Mouse (Mus musculus) forebrain, postnatal 0 days (tissue): ENCODE results near the gene Sfxn2. TPM values are rescaled to one million over a fixed set of nuclear protein-coding genes. Genes with fewer than 3 reads are reported as not detected.

Experiments
- ATAC-seq: fragments of 200-750 bp; cut with Nextera tagmentation; 2 replicates; pipeline ENCODE4 v1.8.0; 2017; ENCODE audit warnings: mild to moderate bottlenecking, moderate library complexity
- DNase-seq: peaks from one replicate; pipeline ENCODE4 v3.0.0-alpha.2; 2015
- H3K27ac ChIP-seq: fragments of 300-500 bp; sonication (generic); 2 replicates; pipeline ENCODE4 v1.5.1; 2014; ENCODE audit warnings: low read depth, mild to moderate bottlenecking, antibody characterized with exemption, low read length, moderate library complexity, mixed read lengths
- H3K27me3 ChIP-seq: fragments of 300-500 bp; sonication (generic); 2 replicates; pipeline ENCODE4 v1.6.1; 2014; ENCODE audit warnings: mild to moderate bottlenecking, low read length, mixed read lengths; ENCODE audit not compliant: insufficient read depth
- H3K36me3 ChIP-seq: fragments of 300-500 bp; sonication (generic); 2 replicates; pipeline ENCODE4 v1.6.1; 2014; ENCODE audit warnings: mild to moderate bottlenecking, moderate library complexity; ENCODE audit not compliant: insufficient read depth
- H3K4me1 ChIP-seq: fragments of 300-500 bp; sonication (generic); 2 replicates; pipeline ENCODE4 v1.6.1; 2014; ENCODE audit warnings: antibody characterized with exemption; ENCODE audit not compliant: insufficient read depth
- H3K4me2 ChIP-seq: fragments of 300-500 bp; sonication (generic); 2 replicates; pipeline ENCODE4 v1.6.1; 2014; ENCODE audit warnings: low read depth, mild to moderate bottlenecking, moderate library complexity
- H3K4me3 ChIP-seq: fragments of 300-500 bp; sonication (generic); 2 replicates; pipeline ENCODE4 v1.5.1; 2014; ENCODE audit warnings: low read depth, low read length, mixed read lengths
- H3K9ac ChIP-seq: fragments of 300-500 bp; sonication (generic); 2 replicates; pipeline ENCODE4 v1.6.1; 2014; ENCODE audit warnings: mild to moderate bottlenecking
- H3K9me3 ChIP-seq: fragments of 300-500 bp; sonication (generic); 2 replicates; pipeline ENCODE4 v1.6.1; 2016; ENCODE audit warnings: low read length
- CTCF ChIP-seq: sonication (generic); IDR thresholded peaks from 2 replicates; pipeline ENCODE4 v1.5.1; 2016; ENCODE audit warnings: antibody characterized with exemption, control low read depth, low read depth
- WGBS: fragments of 180-500 bp; shearing (Covaris S2); extraction: QIAGEN DNeasy Blood & Tissue Kit; methylation state at CpG from one replicate; pipeline ENCODE4 v1.1.7; 2014; 5-methylcytosine and 5-hydroxymethylcytosine counted together
- polyA plus RNA-seq: library from polyadenylated mRNA; unstranded; fragments of >200 nt; fragmentation: Nextera tagmentation; extraction: Ambion mirVana; gene quantifications from 2 replicates; pipeline ENCODE4 v1.2.1, GENCODE M21; 2015
- total RNA-seq: library from RNA; depleted of rRNA; stranded (reverse); fragments of >200 nt; gene quantifications from 2 replicates; pipeline ENCODE4 v1.2.3, GENCODE M21; 2014

Gene Sfxn2
- total and polyA plus RNA-seq, 2 experiments from 2014 or later = 10.6 to 12.6 TPM

DNA sequence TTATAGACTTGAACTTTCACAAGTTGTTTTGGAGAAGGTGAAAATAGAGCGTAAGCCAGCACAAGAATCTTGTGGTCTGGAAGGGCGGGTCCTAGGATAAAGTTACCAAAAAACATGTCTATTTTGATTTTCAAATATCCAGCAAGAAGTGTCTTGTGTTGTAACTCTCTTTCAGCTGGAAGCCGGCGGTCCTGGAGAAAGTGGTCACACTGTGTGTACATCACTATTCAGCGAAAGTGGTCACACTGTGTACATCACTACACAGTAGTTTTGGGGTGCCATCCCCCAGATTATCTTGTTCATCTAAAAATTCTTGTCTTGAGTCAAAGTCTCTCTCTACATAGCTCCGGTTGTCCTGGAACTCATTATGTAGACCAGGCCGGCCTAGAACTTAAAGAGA lies 35.0 kb downstream of the Sfxn2 start:
- ATAC-seq = no peak
- 97% methylated on average over 7 of the region's 7 CpGs for WGBS
- no peak for TF ChIP-seq CTCF
- H3K4me2 ChIP-seq = no peak overlapping the region
- no peaks in the 10 kb centered on the region for H3K27me3 ChIP-seq
- no peak overlapping the region for H3K9ac ChIP-seq
- DNase-seq = no peak
- no peak overlapping the region for H3K4me3 ChIP-seq
- peaks cover 29% of the 10 kb centered on the region for H3K36me3 ChIP-seq
- no peaks in the 10 kb centered on the region for H3K9me3 ChIP-seq
- no peaks in the 10 kb centered on the region for H3K4me1 ChIP-seq
- no peak overlapping the region for H3K27ac ChIP-seq

DNA sequence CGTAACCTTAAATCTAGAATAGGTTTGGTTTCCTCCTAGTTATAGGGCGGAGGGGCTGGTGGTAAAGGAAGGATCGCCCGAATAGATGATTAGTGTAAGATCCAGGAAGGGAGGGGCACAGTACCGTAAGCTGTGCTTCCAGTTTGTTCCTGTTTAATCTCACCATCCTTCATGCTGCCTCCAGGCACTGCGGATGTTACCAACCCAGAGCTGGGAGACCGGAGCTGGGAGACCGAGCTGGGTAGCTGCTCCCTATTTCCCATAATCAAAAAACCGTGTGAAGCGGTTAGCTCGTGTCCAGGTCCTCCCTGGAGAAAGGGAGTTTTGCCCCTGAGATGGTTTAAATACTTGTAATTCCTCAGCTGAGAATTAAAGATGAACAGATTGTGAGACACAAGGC lies 43.2 kb downstream of the Sfxn2 start:
- Histone ChIP-seq H3K27ac (no peak overlapping the region), H3K36me3 (peaks cover 12% of the 10 kb centered on the region), H3K27me3 (no peaks in the 10 kb centered on the region), H3K4me3 (no peak overlapping the region), H3K4me1 (peaks cover 10% of the 10 kb centered on the region; the same call in 1 of the 2 replicates), H3K4me2 (no peak overlapping the region), H3K9ac (no peak overlapping the region), H3K9me3 (no peaks in the 10 kb centered on the region)
- DNase-seq = no peak
- no peak for ATAC-seq
- 92% methylated on average over 11 of the region's 11 CpGs for WGBS
- TF ChIP-seq CTCF = no peak

DNA sequence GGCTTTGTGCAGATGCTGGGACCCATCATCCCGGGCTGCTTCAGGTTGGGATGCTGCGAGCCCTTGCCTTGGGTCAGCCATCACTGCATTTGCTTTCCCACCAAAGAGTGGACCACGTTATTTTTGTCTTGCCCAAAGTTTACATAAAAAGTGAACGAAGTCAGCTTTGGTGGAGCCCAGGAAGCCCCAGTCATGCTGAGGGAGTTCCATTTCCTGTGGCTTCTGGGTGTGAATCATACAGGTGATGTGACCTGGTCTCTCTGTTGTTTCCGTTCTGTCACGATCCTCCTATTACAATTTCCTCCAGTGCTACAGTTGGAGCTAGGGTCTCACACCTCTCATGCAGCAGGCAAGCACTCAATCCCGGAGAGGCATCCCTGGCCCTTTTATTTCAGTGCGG lies 44.2 kb downstream of the Sfxn2 start:
- H3K4me3 ChIP-seq = no peak overlapping the region
- H3K4me2 ChIP-seq = no peak overlapping the region
- TF ChIP-seq CTCF = no peak
- ATAC-seq (no peak), DNase-seq (no peak)
- peaks cover 12% of the 10 kb centered on the region for H3K36me3 ChIP-seq
- H3K9me3 ChIP-seq = no peaks in the 10 kb centered on the region
- 90% methylated on average over 8 of the region's 8 CpGs for WGBS
- H3K27ac ChIP-seq = no peak overlapping the region
- H3K27me3 ChIP-seq = no peaks in the 10 kb centered on the region
- no peak overlapping the region for H3K9ac ChIP-seq
- H3K4me1 ChIP-seq = peaks cover 16% of the 10 kb centered on the region; the same call in 1 of the 2 replicates

DNA sequence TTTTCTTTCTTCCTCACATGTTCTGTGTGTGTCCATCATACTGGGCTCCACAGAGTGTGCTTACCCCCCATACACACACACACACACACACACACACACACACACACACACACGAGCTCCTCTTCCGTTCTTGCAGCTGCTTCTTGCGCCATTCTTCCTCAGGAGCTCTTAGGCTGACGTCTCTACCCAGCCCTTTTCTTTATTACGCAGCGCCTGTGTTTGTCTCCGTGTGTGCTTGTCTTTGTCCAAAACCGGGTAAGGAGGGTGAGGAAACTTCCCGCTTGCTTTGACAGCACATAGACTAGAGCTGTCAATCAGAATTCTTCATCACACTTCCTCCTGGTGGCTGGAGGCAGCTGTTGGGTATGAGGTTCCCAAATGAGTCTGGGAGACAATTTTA lies 45.2 kb downstream of the Sfxn2 start:
- Histone ChIP-seq H3K9me3 (no peaks in the 10 kb centered on the region), H3K27ac (0 out of 2 replicates have a peak overlapping the region, but pooled peaks have one; percentile 1), H3K4me2 (no peak overlapping the region), H3K4me3 (no peak overlapping the region), H3K36me3 (peaks cover 12% of the 10 kb centered on the region), H3K4me1 (peaks cover 22% of the 10 kb centered on the region; the same call in 1 of the 2 replicates), H3K27me3 (no peaks in the 10 kb centered on the region), H3K9ac (no peak overlapping the region)
- ATAC-seq (peak; percentile 23; the same call in 1 of the 2 replicates), DNase-seq (no peak)
- TF ChIP-seq CTCF = no peak
- WGBS = 33% methylated on average over 9 of the region's 9 CpGs

DNA sequence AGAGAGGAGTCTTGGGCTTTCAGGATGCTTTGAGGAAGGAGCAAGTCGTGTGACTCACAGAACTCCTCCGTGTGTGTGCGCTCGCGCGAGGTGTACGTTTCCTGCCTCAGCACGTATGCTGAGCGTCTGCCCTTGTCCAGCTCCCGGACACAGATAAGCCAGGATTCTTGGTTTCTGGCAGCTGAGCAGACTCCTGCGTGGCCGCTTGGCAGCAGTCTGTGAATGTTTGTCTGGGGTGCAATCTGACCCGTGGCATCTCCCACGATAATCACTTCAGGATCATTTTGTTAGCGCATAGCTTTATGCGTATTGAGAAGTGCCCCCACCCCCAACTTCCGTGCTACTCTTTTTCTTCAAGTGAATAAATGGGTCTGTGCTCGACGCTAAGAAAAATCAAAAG lies 45.8 kb downstream of the Sfxn2 start:
- Histone ChIP-seq H3K4me2 (no peak overlapping the region), H3K27me3 (no peaks in the 10 kb centered on the region), H3K4me3 (no peak overlapping the region), H3K4me1 (peaks cover 25% of the 10 kb centered on the region; the same call in 1 of the 2 replicates), H3K36me3 (peaks cover 6% of the 10 kb centered on the region), H3K27ac (0 out of 2 replicates have a peak overlapping the region, but pooled peaks have one; percentile 4), H3K9ac (no peak overlapping the region), H3K9me3 (no peaks in the 10 kb centered on the region)
- TF ChIP-seq CTCF = no peak
- no peak for DNase-seq
- no peak for ATAC-seq
- WGBS = 75% methylated on average over 19 of the region's 19 CpGs

DNA sequence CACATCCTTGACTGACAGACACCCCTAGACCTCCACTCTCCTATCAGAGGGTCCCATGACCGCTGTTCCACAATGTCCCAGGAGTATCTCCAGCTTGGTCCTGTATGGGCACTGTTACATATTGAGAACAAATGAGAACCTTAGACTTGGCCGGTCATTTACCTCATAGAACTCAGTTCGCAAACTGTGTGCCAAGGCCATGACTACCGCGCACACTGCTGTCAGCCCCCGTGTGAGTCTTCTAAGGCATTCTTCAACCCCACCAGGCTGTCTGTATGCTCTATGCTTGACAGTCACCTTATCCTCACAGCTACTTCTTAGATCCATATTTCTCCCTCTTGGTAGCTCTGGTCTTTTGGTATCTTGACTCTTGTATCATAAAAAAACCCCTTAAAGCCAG lies 46.4 kb downstream of the Sfxn2 start:
- Histone ChIP-seq H3K4me1 (peaks cover 25% of the 10 kb centered on the region; the same call in 1 of the 2 replicates), H3K9me3 (no peaks in the 10 kb centered on the region), H3K9ac (no peak overlapping the region), H3K27me3 (no peaks in the 10 kb centered on the region), H3K36me3 (peaks cover under 1% of the 10 kb centered on the region), H3K27ac (no peak overlapping the region), H3K4me3 (no peak overlapping the region), H3K4me2 (no peak overlapping the region)
- DNase-seq = no peak
- WGBS = 96% methylated on average over 6 of the region's 6 CpGs
- TF ChIP-seq CTCF = no peak
- no peak for ATAC-seq

DNA sequence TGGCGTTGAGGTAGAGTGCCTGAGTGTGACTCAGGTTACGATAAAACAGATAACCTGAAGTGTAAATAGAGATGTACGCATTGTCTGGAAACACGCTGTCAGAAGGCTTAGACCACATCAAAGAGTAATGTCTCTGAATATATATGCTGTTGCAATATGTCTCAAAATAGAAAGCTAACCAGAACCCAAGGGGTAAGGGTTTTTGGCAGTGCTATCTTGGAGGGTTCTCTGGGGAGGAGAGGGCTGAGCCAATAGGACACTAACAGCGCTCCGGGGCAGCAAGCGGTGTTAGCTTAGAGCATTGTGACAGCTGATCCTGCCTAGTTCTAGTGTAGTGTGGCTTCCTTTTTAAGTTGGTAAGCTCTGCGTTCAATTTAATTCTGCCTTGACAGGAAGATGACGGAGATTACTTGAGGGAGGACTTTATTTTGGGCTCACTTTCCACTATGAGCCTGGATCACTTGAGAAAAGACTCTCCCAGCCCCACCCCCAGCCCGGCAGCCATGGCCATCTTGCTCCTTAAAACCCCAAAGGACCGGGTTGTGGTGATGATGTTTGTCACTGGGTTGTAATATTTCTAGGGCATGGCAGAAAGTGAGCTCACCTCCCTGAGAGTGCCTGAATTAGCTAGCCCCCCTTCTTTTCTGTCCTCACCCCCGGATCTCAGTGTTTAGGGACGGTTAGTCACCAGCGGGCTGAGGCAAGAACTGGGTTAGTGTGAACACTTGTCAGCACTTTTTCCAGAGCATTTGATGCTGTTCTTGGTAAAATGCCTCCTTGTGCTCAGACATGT lies 47.0 kb downstream of the Sfxn2 start:
- H3K27me3 ChIP-seq = no peaks in the 10 kb centered on the region
- no peaks in the 10 kb centered on the region for H3K9me3 ChIP-seq
- TF ChIP-seq CTCF = no peak
- H3K27ac ChIP-seq = no peak overlapping the region
- no peak for DNase-seq
- no peak overlapping the region for H3K4me2 ChIP-seq
- 78% methylated on average over 14 of the region's 14 CpGs for WGBS
- H3K36me3 ChIP-seq = no peaks in the 10 kb centered on the region
- peaks cover 25% of the 10 kb centered on the region; the same call in 1 of the 2 replicates for H3K4me1 ChIP-seq
- 0 out of 2 replicates have a peak, but pooled peaks have one; percentile 19 for ATAC-seq
- no peak overlapping the region for H3K9ac ChIP-seq
- no peak overlapping the region for H3K4me3 ChIP-seq
